Comparison of ENCODE assay signal across 22 mouse cellular contexts in genomic region chr5:136488721-136489120, GRCm38 (mm10).
DNase-seq lines count a peak whose midpoint lies in the region; ATAC-seq and TF ChIP-seq lines count a peak whose summit lies in the region.
"Had no signal": no experiment of that assay in that cellular context is flagged by ENCODE, and none has a peak within 500 bp of the region (broad histone marks: within the 10 kb centered on the region; RNA-seq: fewer than 3 reads in every experiment).

No protein-coding gene starts in this region.

- no peaks in the 10 kb centered on the region for H3K9me3 ChIP-seq in liver, postnatal 0 days (ENCODE audit: low read length)
- H3K9me3 ChIP-seq: embryonic facial prominence, embryonic 15.5 days; forebrain, embryonic 10.5 days; heart, embryonic 15.5 days; limb, embryonic 15.5 days; midbrain, embryonic 10.5 days had no signal

- H3K4me2 ChIP-seq in liver, postnatal 0 days (ENCODE audit: low read depth, low read length) = no peak overlapping the region
- H3K4me2 ChIP-seq: embryonic facial prominence, embryonic 15.5 days; heart, embryonic 15.5 days; limb, embryonic 15.5 days had no signal

- H3K9ac ChIP-seq in liver, postnatal 0 days (replicated peaks) = no peak overlapping the region
- H3K9ac ChIP-seq: embryonic facial prominence, embryonic 15.5 days; forebrain, postnatal 0 days; heart, embryonic 15.5 days; limb, embryonic 15.5 days had no signal

- peak; percentile 79 for ATAC-seq in liver, postnatal 0 days
- ATAC-seq in granulocyte monocyte progenitor cell, adult 5-6 weeks (replicated peaks; ENCODE audit: poor library complexity, severe bottlenecking) = 0 out of 2 replicates have a peak, but pooled peaks have one; percentile 6
- no peak for ATAC-seq in frontal cortex, adult (ENCODE audit: low TSS enrichment)

- no peak overlapping the region for H3K4me3 ChIP-seq in liver, postnatal 0 days (ENCODE audit: low read depth, low read length)
- H3K4me3 ChIP-seq: embryonic facial prominence, embryonic 15.5 days; forebrain, embryonic 10.5 days; gastrocnemius, adult 2 months; heart, adult 2 months; heart, embryonic 15.5 days; layer of hippocampus, adult 2 months; limb, embryonic 15.5 days; midbrain, embryonic 10.5 days had no signal

- no peaks in the 10 kb centered on the region for H3K27me3 ChIP-seq in liver, postnatal 0 days (ENCODE audit: insufficient read depth, low read length)
- H3K27me3 ChIP-seq: heart, embryonic 15.5 days; limb, embryonic 15.5 days had no signal

- peaks cover 19% of the 10 kb centered on the region for H3K4me1 ChIP-seq in liver, postnatal 0 days (ENCODE audit: insufficient read depth)

- H3K36me3 ChIP-seq in liver, postnatal 0 days (replicated peaks; ENCODE audit: insufficient read depth, low read length) = peaks cover 2% of the 10 kb centered on the region

- TF ChIP-seq CTCF in liver, postnatal 0 days (IDR thresholded peaks at IDR 0.05; ENCODE audit: low read depth) = no peak

- 46% methylated on average over 3 of the region's 3 CpGs for WGBS in liver, postnatal 0 days (ENCODE audit: insufficient replicate concordance)

- no peak for DNase-seq in liver, postnatal 0 days
- DNase-seq in liver = no peak
- DNase-seq in cerebellum, adult 11-12 months = peak; percentile 89
- peak; percentile 91 for DNase-seq in cerebellum, adult 9-10 months
- no peak for DNase-seq in right cerebral cortex, postnatal 4 days
- DNase-seq: embryo, embryonic 11 days; forebrain, postnatal 0 days; gastrocnemius, adult 2 months; heart, adult 2 months; kidney, adult 18-20 months; layer of hippocampus, postnatal 36 days; lung, adult 2 months; lung, postnatal 4 days had no signal

- no peak for TF ChIP-seq EP300 in liver, postnatal 0 days (IDR thresholded peaks at IDR 0.05; ENCODE audit: low read depth)

- peak overlapping the region; percentile 76 for H3K27ac ChIP-seq in liver, postnatal 0 days (ENCODE audit: low read depth)
- H3K27ac ChIP-seq: embryonic facial prominence, embryonic 15.5 days; forebrain, embryonic 10.5 days; gastrocnemius, adult 2 months; heart, adult 2 months; kidney, postnatal 0 days; layer of hippocampus, adult 2 months; limb, embryonic 15.5 days; midbrain, embryonic 10.5 days had no signal

Comparison
In these comparisons a context has a peak if more than half of its experiments do, and no peak if none do; other contexts are left out.
1. DNase-seq: peak in cerebellum, adult 11-12 months (single experiment) and cerebellum, adult 9-10 months (single experiment); none in liver, postnatal 0 days (single experiment), liver (single experiment) and right cerebral cortex, postnatal 4 days (single experiment).